Mouse (Mus musculus): Measurements from ENCODE around the gene Csrnp3. TPM values are rescaled to one million over a fixed set of nuclear protein-coding genes. Genes with fewer than 3 reads are reported as not detected.

Gene Csrnp3
- polyA plus RNA-seq, 1 experiment = 0.05 TPM

GRCm38 (mm10) chr2:65864778-65865339 lies 19.3 kb downstream of the Csrnp3 start:
- H3K4me1 ChIP-seq (ENCODE audit: control insufficient read depth, insufficient read depth, low read length) = no peaks in the 10 kb centered on the region
- H3K27ac ChIP-seq (ENCODE audit: insufficient read depth, low read length) = no peak overlapping the region
- H3K4me3 ChIP-seq (ENCODE audit: insufficient read depth, low read length) = no peak overlapping the region
- TF ChIP-seq CTCF (IDR thresholded peaks at IDR 0.05; ENCODE audit: borderline replicate concordance, insufficient read depth, low read length) = no peak

GRCm38 (mm10) chr2:65870919-65871582 lies 25.5 kb downstream of the Csrnp3 start:
- Histone ChIP-seq H3K27ac (ENCODE audit: insufficient read depth, low read length) (no peak overlapping the region), H3K4me1 (ENCODE audit: control insufficient read depth, insufficient read depth, low read length) (no peaks in the 10 kb centered on the region), H3K4me3 (ENCODE audit: insufficient read depth, low read length) (no peak overlapping the region)
- TF ChIP-seq CTCF (IDR thresholded peaks at IDR 0.05; ENCODE audit: borderline replicate concordance, insufficient read depth, low read length) (no peak), POLR2A (IDR thresholded peaks at IDR 0.05; ENCODE audit: low read depth, low read length) (no peak)

- no peaks in the 10 kb centered on the region for H3K4me1 ChIP-seq (ENCODE audit: control insufficient read depth, insufficient read depth, low read length)
- no peak overlapping the region for H3K27ac ChIP-seq (ENCODE audit: insufficient read depth, low read length)
- no peak overlapping the region for H3K4me3 ChIP-seq (ENCODE audit: insufficient read depth, low read length)
- TF ChIP-seq POLR2A (IDR thresholded peaks at IDR 0.05; ENCODE audit: low read depth, low read length) (no peak), CTCF (IDR thresholded peaks at IDR 0.05; ENCODE audit: borderline replicate concordance, insufficient read depth, low read length) (no peak)
These were observed 46.0 kb downstream of the Csrnp3 start for GRCm38 (mm10) chr2:65891590-65891989.

GRCm38 (mm10) chr2:65893241-65893640 lies 47.7 kb downstream of the Csrnp3 start:
- no peak overlapping the region for H3K4me3 ChIP-seq (ENCODE audit: insufficient read depth, low read length)
- TF ChIP-seq POLR2A (IDR thresholded peaks at IDR 0.05; ENCODE audit: low read depth, low read length) = no peak
- no peak for TF ChIP-seq CTCF (IDR thresholded peaks at IDR 0.05; ENCODE audit: borderline replicate concordance, insufficient read depth, low read length)
- H3K4me1 ChIP-seq (ENCODE audit: control insufficient read depth, insufficient read depth, low read length) = no peaks in the 10 kb centered on the region

GRCm38 (mm10) chr2:65894299-65894698 lies 48.7 kb downstream of the Csrnp3 start:
- Histone ChIP-seq H3K27ac (ENCODE audit: insufficient read depth, low read length) (no peak overlapping the region), H3K4me1 (ENCODE audit: control insufficient read depth, insufficient read depth, low read length) (no peaks in the 10 kb centered on the region), H3K4me3 (ENCODE audit: insufficient read depth, low read length) (no peak overlapping the region)
- no peak for TF ChIP-seq CTCF (IDR thresholded peaks at IDR 0.05; ENCODE audit: borderline replicate concordance, insufficient read depth, low read length)
- no peak for TF ChIP-seq POLR2A (IDR thresholded peaks at IDR 0.05; ENCODE audit: low read depth, low read length)

More at GRCm38 (mm10) chr2:65893241-65893640, 47.7 kb downstream of the Csrnp3 start:
- H3K27ac ChIP-seq (ENCODE audit: insufficient read depth, low read length) = no peak overlapping the region

GRCm38 (mm10) chr2:65896542-65896941 lies 51.0 kb downstream of the Csrnp3 start:
- H3K27ac ChIP-seq (ENCODE audit: insufficient read depth, low read length) = no peak overlapping the region
- TF ChIP-seq CTCF (IDR thresholded peaks at IDR 0.05; ENCODE audit: borderline replicate concordance, insufficient read depth, low read length) (no peak), POLR2A (IDR thresholded peaks at IDR 0.05; ENCODE audit: low read depth, low read length) (no peak)
- H3K4me1 ChIP-seq (ENCODE audit: control insufficient read depth, insufficient read depth, low read length) = no peaks in the 10 kb centered on the region
- no peak overlapping the region for H3K4me3 ChIP-seq (ENCODE audit: insufficient read depth, low read length)

- TF ChIP-seq CTCF (IDR thresholded peaks at IDR 0.05; ENCODE audit: borderline replicate concordance, insufficient read depth, low read length) (no peak), POLR2A (IDR thresholded peaks at IDR 0.05; ENCODE audit: low read depth, low read length) (no peak)
These were observed 51.5 kb downstream of the Csrnp3 start for GRCm38 (mm10) chr2:65897084-65897483.

GRCm38 (mm10) chr2:65899478-65899877 lies 53.9 kb downstream of the Csrnp3 start:
- Histone ChIP-seq H3K4me3 (ENCODE audit: insufficient read depth, low read length) (no peak overlapping the region), H3K27ac (ENCODE audit: insufficient read depth, low read length) (no peak overlapping the region), H3K4me1 (ENCODE audit: control insufficient read depth, insufficient read depth, low read length) (no peaks in the 10 kb centered on the region)
- TF ChIP-seq CTCF (IDR thresholded peaks at IDR 0.05; ENCODE audit: borderline replicate concordance, insufficient read depth, low read length) = no peak
- TF ChIP-seq POLR2A (IDR thresholded peaks at IDR 0.05; ENCODE audit: low read depth, low read length) = no peak

More at GRCm38 (mm10) chr2:65897084-65897483, 51.5 kb downstream of the Csrnp3 start:
- Histone ChIP-seq H3K27ac (ENCODE audit: insufficient read depth, low read length) (no peak overlapping the region), H3K4me3 (ENCODE audit: insufficient read depth, low read length) (no peak overlapping the region), H3K4me1 (ENCODE audit: control insufficient read depth, insufficient read depth, low read length) (no peaks in the 10 kb centered on the region)

GRCm38 (mm10) chr2:65908526-65908925 lies 63.0 kb downstream of the Csrnp3 start:
- TF ChIP-seq POLR2A (IDR thresholded peaks at IDR 0.05; ENCODE audit: low read depth, low read length) = no peak
- no peak for TF ChIP-seq CTCF (IDR thresholded peaks at IDR 0.05; ENCODE audit: borderline replicate concordance, insufficient read depth, low read length)
- no peak overlapping the region for H3K4me3 ChIP-seq (ENCODE audit: insufficient read depth, low read length)
- no peaks in the 10 kb centered on the region for H3K4me1 ChIP-seq (ENCODE audit: control insufficient read depth, insufficient read depth, low read length)
- no peak overlapping the region for H3K27ac ChIP-seq (ENCODE audit: insufficient read depth, low read length)

GRCm38 (mm10) chr2:65909724-65910521 lies 64.4 kb downstream of the Csrnp3 start:
- H3K4me3 ChIP-seq (ENCODE audit: insufficient read depth, low read length) = no peak overlapping the region
- H3K27ac ChIP-seq (ENCODE audit: insufficient read depth, low read length) = no peak overlapping the region
- no peak for TF ChIP-seq CTCF (IDR thresholded peaks at IDR 0.05; ENCODE audit: borderline replicate concordance, insufficient read depth, low read length)
- TF ChIP-seq POLR2A (IDR thresholded peaks at IDR 0.05; ENCODE audit: low read depth, low read length) = no peak
- no peaks in the 10 kb centered on the region for H3K4me1 ChIP-seq (ENCODE audit: control insufficient read depth, insufficient read depth, low read length)
